Mouse (Mus musculus) CH12.LX (cell line): ENCODE measurements at regions not wholly inside any gene's neighbourhood (a gene's known extent, or its start where the extent isn't known, plus 50 kb on each side); places are given as distances from the start of the nearest gene placed in this dataset.

Source experiments
- DNase-seq: peaks from one replicate; pipeline ENCODE4 v3.0.0-alpha.2; 2013; ENCODE audit errors: extremely low read depth
- H3K27ac ChIP-seq: 2 replicates; pipeline ENCODE4 v1.5.1; 2012; ENCODE audit warnings: low read depth, mild to moderate bottlenecking, control low read depth, moderate library complexity; ENCODE audit not compliant: insufficient read depth
- H3K27me3 ChIP-seq: replicated peaks from 2 replicates; pipeline ENCODE3; 2012; ENCODE audit warnings: inconsistent platforms
- H3K36me3 ChIP-seq, 2 experiments: replicated peaks in 1 of 2; 2 replicates each; pipeline versions ENCODE3 to v1.6.1; 2012; ENCODE audit warnings: inconsistent platforms in 1 of 2, low read length in 1 of 2, mild to moderate bottlenecking in 1 of 2, mixed read lengths in 1 of 2, moderate library complexity in 1 of 2; ENCODE audit not compliant: control insufficient read depth in 1 of 2, insufficient read depth in 1 of 2
- H3K4me1 ChIP-seq, 2 experiments: 2 replicates each; pipeline ENCODE4 v1.6.1; 2012; ENCODE audit warnings: inconsistent platforms in 1 of 2, moderate library complexity in 1 of 2; ENCODE audit not compliant: insufficient read depth in 2 of 2, control insufficient read depth in 1 of 2
- H3K4me2 ChIP-seq: 2 replicates; pipeline ENCODE4 v1.6.1; 2012; ENCODE audit warnings: low read depth, mild to moderate bottlenecking, control low read depth; ENCODE audit not compliant: poor library complexity, insufficient read depth, severe bottlenecking
- H3K4me3 ChIP-seq, 3 experiments: fragments of 150-350 bp in 1 of 3; sonication (generic) in 1 of 3; replicated peaks in 1 of 3; 2 replicates each; pipeline versions ENCODE3 to v1.5.1; 2011 to 2012; ENCODE audit warnings: low read depth in 2 of 3, low read length in 2 of 3, mild to moderate bottlenecking in 2 of 3, moderate library complexity in 2 of 3, control low read depth in 1 of 3, improper control_type of control experiment in 1 of 3, inconsistent platforms in 1 of 3, mixed read lengths in 1 of 3; ENCODE audit not compliant: poor library complexity in 1 of 3
- H3K79me2 ChIP-seq: replicated peaks from 2 replicates; pipeline ENCODE4 v1.6.1; 2012; ENCODE audit warnings: mild to moderate bottlenecking, moderate library complexity; ENCODE audit not compliant: control insufficient read depth, poor library complexity, insufficient read depth, severe bottlenecking; ENCODE audit errors: extremely low read depth
- H3K9ac ChIP-seq: 2 replicates; pipeline ENCODE4 v1.6.1; 2012; ENCODE audit warnings: low read depth, mild to moderate bottlenecking, control low read depth, moderate library complexity; ENCODE audit not compliant: insufficient read depth
- H3K9me3 ChIP-seq: replicated peaks from 2 replicates; pipeline ENCODE3; 2012; ENCODE audit warnings: low read length, inconsistent platforms, mixed read lengths
- JUN ChIP-seq: IDR thresholded peaks from 2 replicates; pipeline ENCODE4 v1.6.1; 2011; ENCODE audit warnings: low read depth, mild to moderate bottlenecking, low read length, improper control_type of control experiment, moderate library complexity; ENCODE audit not compliant: insufficient read depth
- MYC ChIP-seq: IDR thresholded peaks from 2 replicates; pipeline ENCODE4 v1.6.1; 2011; ENCODE audit warnings: low read depth, mild to moderate bottlenecking, improper control_type of control experiment, low read length
- RAD21 ChIP-seq: IDR thresholded peaks from 2 replicates; pipeline ENCODE4 v1.6.1; 2011; ENCODE audit warnings: low read depth, mild to moderate bottlenecking, low read length, improper control_type of control experiment, moderate library complexity
- TBP ChIP-seq: conservative IDR thresholded peaks from 2 replicates; pipeline ENCODE4 v1.6.1; 2011; ENCODE audit warnings: low read depth, low read length, improper control_type of control experiment
- USF2 ChIP-seq: conservative IDR thresholded peaks from 2 replicates; pipeline ENCODE4 v1.6.1; 2011; ENCODE audit warnings: low read depth, low read length, improper control_type of control experiment
- ZC3H11A ChIP-seq: IDR thresholded peaks from 2 replicates; pipeline ENCODE4 v1.6.1; 2012; ENCODE audit warnings: low read depth, mild to moderate bottlenecking, inconsistent platforms, low read length, improper control_type of control experiment
- ZMIZ1 ChIP-seq: IDR thresholded peaks from 2 replicates; pipeline ENCODE4 v1.6.1; 2012; ENCODE audit warnings: low read depth, mild to moderate bottlenecking, inconsistent platforms, low read length, improper control_type of control experiment
- dilution Hi-C: fragments of 300-500 bp; cut with MboI; formaldehyde crosslinking; loops from 2 replicates; pipeline ENCODE4 v1.14.3; 2020; ENCODE audit warnings: low sequenced_read_pairs; ENCODE audit not compliant: extremely low pct_unique_long_range_greater_than_20kb, extremely low pct_ligation_motif_present
- in situ Hi-C: fragments of 300-500 bp; cut with MboI; formaldehyde crosslinking; loops from 3 replicates; pipeline ENCODE4 v1.14.3; 2019; ENCODE audit warnings: low sequenced_read_pairs, low pct_ligation_motif_present, low pct_unique_long_range_greater_than_20kb, mixed read lengths

GRCm38 (mm10) chr12:37692584-37692983, 124.9 kb upstream of the Dgkb start:
- no peaks in the 10 kb centered on the region for H3K79me2 ChIP-seq
- H3K27me3 ChIP-seq, result no peaks in the 10 kb centered on the region
- in situ Hi-C loops (no loop called here), dilution Hi-C loops (no loop called here)
- DNase-seq, result no peak
- H3K36me3 ChIP-seq, result no peaks in the 10 kb centered on the region
- no peaks in the 10 kb centered on the region for H3K9me3 ChIP-seq
- H3K4me2 ChIP-seq, result no peak overlapping the region
- H3K27ac ChIP-seq, result no peak overlapping the region
- no peak for TF ChIP-seq ZMIZ1
- no peak for TF ChIP-seq TBP
- no peak for TF ChIP-seq MYC
- no peak for TF ChIP-seq JUN
- TF ChIP-seq USF2, result no peak
- no peak for TF ChIP-seq RAD21
- TF ChIP-seq ZC3H11A, result no peak
- TF ChIP-seq, all 38 proteins: peak for 0
- Histone ChIP-seq H3K4me1 (no peaks in the 10 kb centered on the region), H3K4me3 (no peak overlapping the region), H3K9ac (no peak overlapping the region)
